Mouse (Mus musculus) forebrain, postnatal 0 days (tissue): ENCODE data around the gene Dyrk3. TPM values are rescaled to one million over a fixed set of nuclear protein-coding genes. Genes with fewer than 3 reads are reported as not detected.
"Not testable (repeated sequence)": the region's sequence is repeated elsewhere in the genome, so short reads cannot be mapped to it uniquely, and the experiment has no call there.

ENCODE experiments used
- ATAC-seq: fragments of 200-750 bp; cut with Nextera tagmentation; 2 replicates; pipeline ENCODE4 v1.8.0; 2017; ENCODE audit warnings: mild to moderate bottlenecking, moderate library complexity
- DNase-seq: peaks from one replicate; pipeline ENCODE4 v3.0.0-alpha.2; 2015
- H3K27ac ChIP-seq: fragments of 300-500 bp; sonication (generic); 2 replicates; pipeline ENCODE4 v1.5.1; 2014; ENCODE audit warnings: low read depth, mild to moderate bottlenecking, antibody characterized with exemption, low read length, moderate library complexity, mixed read lengths
- H3K27me3 ChIP-seq: fragments of 300-500 bp; sonication (generic); 2 replicates; pipeline ENCODE4 v1.6.1; 2014; ENCODE audit warnings: mild to moderate bottlenecking, low read length, mixed read lengths; ENCODE audit not compliant: insufficient read depth
- H3K36me3 ChIP-seq: fragments of 300-500 bp; sonication (generic); 2 replicates; pipeline ENCODE4 v1.6.1; 2014; ENCODE audit warnings: mild to moderate bottlenecking, moderate library complexity; ENCODE audit not compliant: insufficient read depth
- H3K4me1 ChIP-seq: fragments of 300-500 bp; sonication (generic); 2 replicates; pipeline ENCODE4 v1.6.1; 2014; ENCODE audit warnings: antibody characterized with exemption; ENCODE audit not compliant: insufficient read depth
- H3K4me2 ChIP-seq: fragments of 300-500 bp; sonication (generic); 2 replicates; pipeline ENCODE4 v1.6.1; 2014; ENCODE audit warnings: low read depth, mild to moderate bottlenecking, moderate library complexity
- H3K4me3 ChIP-seq: fragments of 300-500 bp; sonication (generic); 2 replicates; pipeline ENCODE4 v1.5.1; 2014; ENCODE audit warnings: low read depth, low read length, mixed read lengths
- H3K9ac ChIP-seq: fragments of 300-500 bp; sonication (generic); 2 replicates; pipeline ENCODE4 v1.6.1; 2014; ENCODE audit warnings: mild to moderate bottlenecking
- H3K9me3 ChIP-seq: fragments of 300-500 bp; sonication (generic); 2 replicates; pipeline ENCODE4 v1.6.1; 2016; ENCODE audit warnings: low read length
- CTCF ChIP-seq: sonication (generic); IDR thresholded peaks from 2 replicates; pipeline ENCODE4 v1.5.1; 2016; ENCODE audit warnings: antibody characterized with exemption, control low read depth, low read depth
- WGBS: fragments of 180-500 bp; shearing (Covaris S2); extraction: QIAGEN DNeasy Blood & Tissue Kit; methylation state at CpG from one replicate; pipeline ENCODE4 v1.1.7; 2014; 5-methylcytosine and 5-hydroxymethylcytosine counted together
- polyA plus RNA-seq: library from polyadenylated mRNA; unstranded; fragments of >200 nt; fragmentation: Nextera tagmentation; extraction: Ambion mirVana; gene quantifications from 2 replicates; pipeline ENCODE4 v1.2.1, GENCODE M21; 2015
- total RNA-seq: library from RNA; depleted of rRNA; stranded (reverse); fragments of >200 nt; gene quantifications from 2 replicates; pipeline ENCODE4 v1.2.3, GENCODE M21; 2014

Dyrk3 gene
- total and polyA plus RNA-seq, 2 experiments from 2014 or later = 16.9 to 17.7 TPM

DNA sequence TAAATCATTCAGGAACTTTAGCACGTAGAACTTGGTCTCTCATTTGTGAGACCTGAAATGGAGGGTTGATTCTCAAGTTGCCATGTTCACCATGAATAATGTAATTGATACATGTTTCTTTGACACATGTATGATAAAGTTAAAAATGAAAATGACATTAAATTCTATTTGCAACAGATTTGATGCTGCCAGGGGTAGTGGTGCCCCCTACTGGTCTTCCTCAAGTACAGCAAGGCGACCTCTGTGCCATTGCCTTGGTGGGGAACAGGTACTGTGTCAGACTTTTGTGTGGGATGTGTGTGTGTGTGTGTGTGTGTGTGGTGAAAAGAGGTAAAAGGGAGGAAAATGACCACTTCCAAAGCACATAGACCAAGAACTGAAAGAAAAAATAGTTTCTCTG, 17.3 kb upstream of the Dyrk3 start:
- Histone ChIP-seq H3K4me1 (0 out of 2 replicates have a peak, but pooled peaks cover 7% of the 10 kb centered on the region), H3K36me3 (peaks cover 15% of the 10 kb centered on the region), H3K9me3 (no peaks in the 10 kb centered on the region), H3K4me2 (no peak overlapping the region), H3K27me3 (no peaks in the 10 kb centered on the region), H3K4me3 (no peak overlapping the region), H3K27ac (no peak overlapping the region), H3K9ac (no peak overlapping the region)
- DNase-seq = peak; percentile 65
- peak; percentile 91 for TF ChIP-seq CTCF
- no peak for ATAC-seq
- WGBS = 48% methylated on average over 2 of the region's 2 CpGs

DNA sequence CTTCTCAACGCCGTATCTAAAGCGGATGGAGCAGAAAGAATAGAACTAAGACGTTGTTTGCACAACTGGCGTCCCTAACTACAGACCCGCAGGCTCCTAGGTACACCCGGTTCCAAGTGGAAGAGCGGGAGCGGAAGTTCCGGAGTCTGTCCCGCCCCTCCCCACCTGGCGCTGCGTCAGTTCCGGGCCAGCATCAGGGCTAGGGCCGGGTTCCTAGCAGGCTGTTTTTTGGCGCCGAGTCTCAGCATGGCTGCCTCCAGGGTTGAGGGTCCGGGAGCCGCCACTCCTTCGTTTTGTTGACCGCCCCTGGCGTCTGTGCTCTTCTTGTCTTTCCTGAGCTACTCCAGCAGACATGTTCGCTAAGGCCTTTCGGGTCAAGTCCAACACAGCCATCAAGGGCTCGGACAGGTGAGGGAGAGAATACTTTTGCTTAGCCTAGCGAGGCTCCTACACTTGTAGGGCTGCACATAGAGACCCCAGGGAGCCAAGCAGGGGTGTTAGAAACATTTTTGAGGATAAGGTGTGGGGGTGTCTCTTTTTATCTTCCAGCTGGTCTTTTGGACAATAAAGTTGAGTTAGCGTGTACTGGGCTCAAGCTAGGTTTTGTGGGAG, 15.0 kb upstream of the Dyrk3 start, which contains the start of gene Eif2d:
Eif2d (plus strand) TSS at position 164 of the 612 bp plus-strand sequence.
- DNase-seq (peak; percentile 90), ATAC-seq (peak; percentile 100)
- Histone ChIP-seq H3K27me3 (no peaks in the 10 kb centered on the region), H3K4me1 (0 out of 2 replicates have a peak, but pooled peaks cover 7% of the 10 kb centered on the region), H3K9ac (peak within 1 kb of the TSS; percentile 62), H3K4me2 (peak within 1 kb of the TSS; percentile 74), H3K9me3 (no peaks in the 10 kb centered on the region), H3K27ac (no peak within 1 kb of the TSS), H3K4me3 (peak within 1 kb of the TSS; percentile 51), H3K36me3 (peaks cover 2% of the 10 kb centered on the region; the same call in 1 of the 2 replicates)
- no peak for TF ChIP-seq CTCF
- under 1% methylated on average over 27 of the region's 27 CpGs for WGBS

DNA sequence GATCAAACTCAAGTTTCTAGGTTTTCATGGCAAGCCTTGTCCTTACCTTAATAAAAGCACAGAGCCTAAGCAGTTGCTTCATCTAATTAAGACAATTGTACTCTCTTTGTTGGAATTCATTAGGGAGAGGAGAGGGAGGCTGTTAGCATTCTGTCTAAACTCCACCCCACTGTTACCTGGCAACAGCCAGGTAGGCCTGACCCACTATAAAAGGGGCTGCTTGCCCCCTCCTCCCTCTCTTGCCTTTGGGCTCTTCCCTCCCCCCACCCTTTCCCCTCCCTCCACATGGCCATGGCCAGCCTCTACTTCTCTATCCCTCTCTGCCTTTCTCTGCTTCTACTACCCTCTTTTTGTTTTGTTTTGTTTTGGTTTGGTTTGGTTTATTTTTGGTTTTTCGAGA, 11.4 kb upstream of the Dyrk3 start:
- H3K4me3 ChIP-seq = no peak overlapping the region
- H3K9me3 ChIP-seq = no peaks in the 10 kb centered on the region
- H3K4me2 ChIP-seq = no peak overlapping the region
- no peak for TF ChIP-seq CTCF
- no peaks in the 10 kb centered on the region for H3K27me3 ChIP-seq
- H3K4me1 ChIP-seq = 0 out of 2 replicates have a peak, but pooled peaks cover 7% of the 10 kb centered on the region
- ATAC-seq (no peak), DNase-seq (no peak)
- no peaks in the 10 kb centered on the region for H3K36me3 ChIP-seq
- H3K9ac ChIP-seq = no peak overlapping the region
- WGBS = 80% methylated on average over 1 of the region's 1 CpGs
- H3K27ac ChIP-seq = no peak overlapping the region

DNA sequence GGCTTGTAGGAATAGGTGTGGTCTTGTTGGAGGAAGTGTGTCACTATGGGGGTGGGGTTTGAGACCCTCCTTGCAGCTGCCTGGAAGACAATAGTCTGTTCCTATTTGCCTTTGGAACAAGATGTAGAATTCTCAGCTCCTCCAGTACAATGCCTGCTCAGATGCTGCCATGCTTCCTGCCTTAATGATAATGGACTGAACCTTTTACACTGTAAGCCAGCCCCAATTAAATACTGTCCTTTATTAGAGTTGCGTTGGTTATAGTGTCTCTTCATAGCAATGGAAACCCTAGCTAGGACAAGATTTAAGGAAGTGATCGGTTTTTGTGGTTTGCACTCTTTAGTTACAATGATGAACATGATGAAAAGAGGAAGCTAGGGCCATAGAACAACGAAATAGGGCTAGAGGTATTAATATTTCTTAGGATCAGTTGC, 8.1 kb upstream of the Dyrk3 start:
- no peaks in the 10 kb centered on the region for H3K4me1 ChIP-seq
- ATAC-seq (no peak), DNase-seq (no peak)
- H3K36me3 ChIP-seq = no peaks in the 10 kb centered on the region
- no peak overlapping the region for H3K27ac ChIP-seq
- no peak for TF ChIP-seq CTCF
- H3K27me3 ChIP-seq = no peaks in the 10 kb centered on the region
- no peak overlapping the region for H3K9ac ChIP-seq
- H3K9me3 ChIP-seq = no peaks in the 10 kb centered on the region
- no peak overlapping the region for H3K4me2 ChIP-seq
- H3K4me3 ChIP-seq = no peak overlapping the region
- 74% methylated on average over 3 of the region's 3 CpGs for WGBS

DNA sequence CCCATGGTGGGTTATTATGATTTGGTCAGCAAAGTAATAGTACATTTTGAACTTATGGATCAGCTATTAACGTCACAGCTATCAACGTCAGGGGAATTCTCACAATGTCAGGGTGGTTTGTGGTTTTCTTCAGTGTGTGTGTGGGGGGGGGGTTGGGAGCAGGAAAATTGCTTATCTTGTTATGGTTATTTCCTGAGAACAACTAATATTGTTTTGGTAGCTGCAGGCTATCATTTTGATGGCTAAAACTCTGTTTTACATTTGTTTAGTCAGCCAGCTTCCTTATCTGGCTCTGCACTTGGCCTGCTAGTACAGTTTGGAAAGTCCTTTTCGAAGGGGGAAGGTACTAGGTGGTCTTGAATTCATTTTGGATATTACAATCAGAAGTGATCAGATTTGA, 7.1 kb upstream of the Dyrk3 start:
- ATAC-seq, H3K4me1 ChIP-seq, H3K4me2 ChIP-seq, H3K27ac ChIP-seq, H3K4me3 ChIP-seq, H3K36me3 ChIP-seq, H3K9ac ChIP-seq, H3K9me3 ChIP-seq, H3K27me3 ChIP-seq, DNase-seq: not testable (repeated sequence)
- WGBS = 87% methylated on average over 3 of the region's 3 CpGs

DNA sequence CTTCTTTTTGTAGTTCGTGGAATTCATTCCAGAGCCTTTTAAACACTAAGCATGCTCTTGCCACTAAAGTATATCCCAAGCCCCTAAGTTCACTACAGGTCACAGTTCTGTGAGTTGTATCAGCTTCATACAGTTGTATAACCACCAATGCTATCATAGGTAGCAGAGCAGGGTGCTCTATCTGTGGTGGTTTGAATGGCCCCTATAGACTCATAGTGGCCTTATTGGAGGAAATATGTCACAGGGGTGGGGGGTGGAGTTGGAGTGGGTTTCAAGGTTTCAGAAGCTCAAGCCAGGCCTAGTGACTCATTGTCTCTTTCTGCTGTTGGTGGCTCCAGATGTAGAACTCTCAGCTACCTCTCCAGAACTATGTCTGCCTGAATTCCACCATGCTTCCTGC, 4.3 kb upstream of the Dyrk3 start:
- H3K4me2 ChIP-seq = no peak overlapping the region
- no peaks in the 10 kb centered on the region for H3K27me3 ChIP-seq
- DNase-seq (no peak), ATAC-seq (no peak)
- no peak overlapping the region for H3K4me3 ChIP-seq
- no peak overlapping the region for H3K27ac ChIP-seq
- H3K9me3 ChIP-seq = no peaks in the 10 kb centered on the region
- no peak for TF ChIP-seq CTCF
- H3K9ac ChIP-seq = no peak overlapping the region
- no peaks in the 10 kb centered on the region for H3K36me3 ChIP-seq
- peaks cover 6% of the 10 kb centered on the region; the same call in 1 of the 2 replicates for H3K4me1 ChIP-seq
- WGBS = 84% methylated on average over 1 of the region's 1 CpGs

DNA sequence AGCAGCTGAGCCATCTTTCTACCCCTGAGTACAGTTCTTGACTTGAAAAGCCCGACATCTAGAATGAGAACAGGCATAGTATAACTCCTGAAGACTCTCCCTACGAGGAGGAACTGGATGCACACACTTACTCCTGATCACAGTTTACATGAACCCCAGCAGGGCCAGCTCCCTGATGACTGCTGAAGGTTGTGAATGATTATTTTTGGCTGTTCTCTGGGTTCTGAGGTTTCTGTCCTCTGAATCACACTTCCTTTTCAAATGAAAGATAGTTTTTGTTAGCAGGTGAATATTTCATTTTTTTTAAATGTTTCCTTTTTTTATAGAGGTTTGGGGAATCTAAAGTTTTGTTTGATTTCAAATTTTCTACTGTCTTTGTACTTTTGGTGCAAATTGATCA, 3.3 kb upstream of the Dyrk3 start:
- Histone ChIP-seq H3K9me3 (no peaks in the 10 kb centered on the region), H3K27ac (no peak overlapping the region), H3K4me1 (peaks cover 6% of the 10 kb centered on the region; the same call in 1 of the 2 replicates), H3K9ac (no peak overlapping the region), H3K27me3 (no peaks in the 10 kb centered on the region), H3K4me3 (no peak overlapping the region), H3K36me3 (no peaks in the 10 kb centered on the region), H3K4me2 (no peak overlapping the region)
- no peak for DNase-seq
- WGBS = 67% methylated on average over 2 of the region's 2 CpGs
- ATAC-seq = no peak
- no peak for TF ChIP-seq CTCF
